Mouse (Mus musculus): ENCODE measurements around the gene Otoa.

The Otoa gene

GRCm38 (mm10) chr7:121082949-121083513 lies 1.6 kb downstream of the Otoa start:
- DNase-seq (ENCODE audit: low spot score in 2 of 2): no peak

GRCm38 (mm10) chr7:121084840-121085453 lies 3.5 kb downstream of the Otoa start:
- no peak for DNase-seq (ENCODE audit: low spot score in 2 of 2)

GRCm38 (mm10) chr7:121085500-121085899 lies 4.0 kb downstream of the Otoa start:
- DNase-seq (ENCODE audit: low spot score in 2 of 2): no peak

- peak in 1 of 2 experiments; percentile 34 for DNase-seq (ENCODE audit: low spot score in 2 of 2)
These were observed 7.3 kb downstream of the Otoa start for GRCm38 (mm10) chr7:121088745-121089144.

- no peak for DNase-seq (ENCODE audit: low spot score in 2 of 2)
These were observed 9.3 kb downstream of the Otoa start for GRCm38 (mm10) chr7:121090748-121091147.

- no peak for DNase-seq (ENCODE audit: low spot score in 2 of 2)
These were observed 11.6 kb downstream of the Otoa start for GRCm38 (mm10) chr7:121093026-121093425.

GRCm38 (mm10) chr7:121098614-121099389 lies 17.4 kb downstream of the Otoa start:
- DNase-seq (ENCODE audit: low spot score in 2 of 2): no peak

GRCm38 (mm10) chr7:121107851-121108250 lies 26.4 kb downstream of the Otoa start:
- DNase-seq (ENCODE audit: low spot score in 2 of 2): no peak

- DNase-seq (ENCODE audit: low spot score in 2 of 2): no peak
These were observed 29.9 kb downstream of the Otoa start for GRCm38 (mm10) chr7:121111321-121111720.

- DNase-seq (ENCODE audit: low spot score in 2 of 2): no peak
These were observed 30.3 kb downstream of the Otoa start for GRCm38 (mm10) chr7:121111762-121112161.

GRCm38 (mm10) chr7:121120143-121120818 lies 38.8 kb downstream of the Otoa start:
- peak; percentile 74 to 85 for DNase-seq (ENCODE audit: low spot score in 2 of 2)

GRCm38 (mm10) chr7:121130837-121131236 lies 49.4 kb downstream of the Otoa start:
- no peak for DNase-seq (ENCODE audit: low spot score in 2 of 2)

- no peak for DNase-seq (ENCODE audit: low spot score in 2 of 2)
These were observed 59.8 kb downstream of the Otoa start for GRCm38 (mm10) chr7:121141274-121141673.

GRCm38 (mm10) chr7:121150662-121151061 lies 69.2 kb downstream of the Otoa start:
- DNase-seq (ENCODE audit: low spot score in 2 of 2): no peak

GRCm38 (mm10) chr7:121152186-121152585 lies 70.7 kb downstream of the Otoa start:
- DNase-seq (ENCODE audit: low spot score in 2 of 2): no peak

- no peak for DNase-seq (ENCODE audit: low spot score in 2 of 2)
These were observed 84.2 kb downstream of the Otoa start for GRCm38 (mm10) chr7:121165616-121166015.

- no peak for DNase-seq (ENCODE audit: low spot score in 2 of 2)
These were observed 90.4 kb downstream of the Otoa start for GRCm38 (mm10) chr7:121171888-121172287.

GRCm38 (mm10) chr7:121187201-121187786 lies 105.8 kb downstream of the Otoa start:
- no peak for DNase-seq (ENCODE audit: low spot score in 2 of 2)

GRCm38 (mm10) chr7:121188976-121189375 lies 107.5 kb downstream of the Otoa start:
- DNase-seq (ENCODE audit: low spot score in 2 of 2): no peak

GRCm38 (mm10) chr7:121198933-121199332 lies 117.5 kb downstream of the Otoa start:
- DNase-seq (ENCODE audit: low spot score in 2 of 2): no peak

- no peak for DNase-seq (ENCODE audit: low spot score in 2 of 2)
These were observed 130.4 kb downstream of the Otoa start for GRCm38 (mm10) chr7:121211804-121212203.
